Mouse (Mus musculus): ENCODE data around the gene Spr.
"Not testable (repeated sequence)": the region's sequence is repeated elsewhere in the genome, so short reads cannot be mapped to it uniquely, and the experiment has no call there.

The Spr gene

DNA sequence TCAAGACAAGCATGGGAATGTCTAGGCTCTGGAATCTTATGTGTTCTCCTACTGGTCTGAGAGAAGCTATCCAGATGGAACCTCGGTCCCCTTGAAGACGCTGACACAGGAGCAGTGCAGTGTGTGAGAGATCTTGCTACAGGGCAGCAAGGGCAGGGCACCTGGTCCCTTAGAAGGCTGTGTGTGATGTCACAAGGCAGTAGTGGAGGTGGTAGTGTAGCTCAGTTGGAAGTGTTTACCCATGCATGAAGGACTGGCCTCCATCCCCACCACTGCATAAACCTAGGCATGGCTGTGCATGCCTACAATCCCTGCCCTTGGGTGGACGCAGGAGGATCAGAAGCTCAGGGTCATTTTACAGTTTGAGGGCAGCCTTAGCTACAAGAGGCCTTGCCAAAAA, 5.3 kb downstream of the Spr start:
- not testable (repeated sequence) for DNase-seq (ENCODE audit: low spot score in 2 of 2)

DNA sequence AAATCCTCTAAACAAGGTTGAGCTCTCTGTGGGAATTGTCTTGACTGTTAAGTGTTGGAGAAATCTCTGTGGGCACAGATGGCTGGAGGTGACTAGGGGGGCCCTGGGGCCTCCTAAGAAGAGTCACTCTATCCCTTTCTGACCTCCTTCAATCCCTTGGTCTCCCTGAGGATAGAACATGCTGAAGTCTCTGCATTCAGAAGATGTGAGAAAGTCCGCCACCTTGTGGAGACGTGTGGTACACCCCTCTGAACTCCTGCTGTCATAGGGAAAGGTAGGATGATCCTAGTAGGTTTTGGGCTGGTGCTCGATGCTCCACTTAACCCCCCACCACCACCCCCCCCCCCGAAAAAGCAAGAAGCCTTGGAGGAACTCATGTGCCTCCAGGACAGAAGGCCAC, 5.9 kb downstream of the Spr start:
- DNase-seq (ENCODE audit: low spot score in 2 of 2): peak; percentile 72 to 87

DNA sequence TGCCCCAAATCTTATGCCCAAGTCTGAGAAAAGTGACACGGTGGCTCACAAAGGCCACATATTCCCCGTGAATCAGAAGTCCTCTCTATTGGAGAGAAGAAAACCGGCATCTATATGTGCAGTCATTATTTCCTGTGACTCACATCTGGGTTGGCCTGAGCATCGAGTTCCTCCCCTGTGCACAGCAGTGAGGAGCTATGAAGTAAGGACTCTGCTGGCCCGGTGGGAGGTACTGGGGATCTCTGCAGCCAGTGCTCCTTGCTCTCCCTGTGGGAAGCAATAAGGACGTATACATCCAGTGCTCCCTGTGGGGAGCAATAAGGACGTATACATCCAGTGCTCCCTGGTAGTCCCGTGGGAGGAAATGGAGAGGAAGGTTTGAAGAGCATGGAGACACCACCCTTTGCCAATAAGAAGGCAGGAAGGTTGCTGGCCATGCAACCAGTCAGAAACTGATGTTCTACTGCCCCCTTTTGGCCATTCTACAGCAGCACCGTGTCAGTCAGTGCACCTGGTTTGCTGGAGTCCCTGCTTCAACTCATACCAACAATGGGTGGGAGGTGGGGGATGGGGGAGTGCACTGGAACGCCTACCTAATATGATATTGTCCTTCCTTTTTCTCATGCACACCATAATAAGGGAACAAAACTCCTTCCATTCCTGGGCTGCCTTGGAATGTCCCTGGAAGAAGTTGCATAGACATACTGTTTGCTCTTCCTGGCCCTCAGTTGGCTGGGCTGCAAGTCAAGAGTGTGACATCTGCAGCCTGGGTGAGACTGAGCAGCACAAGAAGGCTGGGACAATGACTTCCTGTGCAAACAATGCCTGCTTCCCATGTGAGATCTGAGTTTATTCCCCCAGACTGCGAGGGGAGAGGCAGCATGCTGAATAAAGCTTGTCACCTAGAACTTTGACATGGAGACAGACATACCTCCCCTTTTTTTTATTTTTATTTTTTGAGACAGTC, 19.7 kb downstream of the Spr start:
- peak; percentile 42 to 64 for DNase-seq (ENCODE audit: low spot score in 2 of 2)

- DNase-seq (ENCODE audit: low spot score in 2 of 2): no peak
Measured at GRCm38 (mm10) chr6:85105033-85105615, 32.4 kb downstream of the Spr start.

- no peak for DNase-seq (ENCODE audit: low spot score in 2 of 2)
Measured at GRCm38 (mm10) chr6:85103321-85103720, 34.2 kb downstream of the Spr start.

- DNase-seq (ENCODE audit: low spot score in 2 of 2): no peak
Measured at GRCm38 (mm10) chr6:85096441-85096840, 41.1 kb downstream of the Spr start.

- DNase-seq (ENCODE audit: low spot score in 2 of 2): no peak
Measured at GRCm38 (mm10) chr6:85087425-85087824, 50.1 kb downstream of the Spr start.

DNA sequence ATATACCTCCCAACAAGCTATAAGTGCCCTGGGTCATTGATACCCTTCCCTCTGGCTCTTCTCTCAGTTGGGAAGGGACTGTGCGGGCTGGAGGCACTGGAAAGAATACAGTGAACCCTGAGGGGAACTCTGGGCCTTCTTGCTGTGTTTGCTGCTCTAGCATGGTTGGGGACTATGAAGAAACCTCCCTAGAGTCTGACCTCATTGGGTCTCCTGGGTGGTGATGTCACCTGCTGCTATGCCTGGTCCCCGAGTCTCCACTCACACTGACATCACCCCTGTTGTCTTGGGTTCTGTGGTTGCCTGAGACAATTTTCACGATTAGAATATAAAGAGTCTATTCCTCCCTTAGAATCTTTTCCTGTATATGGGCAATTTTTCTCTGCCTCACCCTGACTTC, 50.9 kb downstream of the Spr start:
- DNase-seq (ENCODE audit: low spot score in 2 of 2): no peak

Data from frontal cortex, postnatal 36 days (tissue).